Mouse (Mus musculus): Measurements from ENCODE around the gene B4galt1. TPM values are rescaled to one million over a fixed set of nuclear protein-coding genes. Genes with fewer than 3 reads are reported as not detected.
A peak's percentile ranks its signal among the peaks of the same experiment; 100 is the strongest.
"Not testable (repeated sequence)": the region's sequence is repeated elsewhere in the genome, so short reads cannot be mapped to it uniquely, and the experiment has no call there.

Gene B4galt1
- total RNA-seq, 2 experiments from 2014 or later = 45.0 to 78.1 TPM

DNA sequence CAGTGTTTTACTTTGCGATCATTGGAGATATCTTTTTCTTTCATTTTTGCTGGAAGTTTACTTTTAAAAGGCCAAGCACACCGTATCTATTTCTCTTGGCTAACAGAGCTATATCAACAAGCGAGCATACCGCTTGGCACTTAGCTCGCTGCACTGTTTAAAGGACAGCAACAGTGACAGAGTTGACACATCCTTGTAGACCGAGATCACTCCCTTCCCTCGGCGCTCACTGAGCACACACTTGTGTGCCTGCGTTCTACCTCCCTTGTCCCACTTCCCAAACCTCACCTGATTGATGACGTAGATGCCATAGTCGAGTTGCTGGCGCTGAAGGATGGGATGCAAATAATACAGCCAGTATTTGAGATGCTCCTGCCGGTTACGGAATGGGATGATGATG, 30.7 kb downstream of the B4galt1 start:
- no peak for ATAC-seq (replicated peaks; ENCODE audit: poor library complexity, severe bottlenecking)

DNA sequence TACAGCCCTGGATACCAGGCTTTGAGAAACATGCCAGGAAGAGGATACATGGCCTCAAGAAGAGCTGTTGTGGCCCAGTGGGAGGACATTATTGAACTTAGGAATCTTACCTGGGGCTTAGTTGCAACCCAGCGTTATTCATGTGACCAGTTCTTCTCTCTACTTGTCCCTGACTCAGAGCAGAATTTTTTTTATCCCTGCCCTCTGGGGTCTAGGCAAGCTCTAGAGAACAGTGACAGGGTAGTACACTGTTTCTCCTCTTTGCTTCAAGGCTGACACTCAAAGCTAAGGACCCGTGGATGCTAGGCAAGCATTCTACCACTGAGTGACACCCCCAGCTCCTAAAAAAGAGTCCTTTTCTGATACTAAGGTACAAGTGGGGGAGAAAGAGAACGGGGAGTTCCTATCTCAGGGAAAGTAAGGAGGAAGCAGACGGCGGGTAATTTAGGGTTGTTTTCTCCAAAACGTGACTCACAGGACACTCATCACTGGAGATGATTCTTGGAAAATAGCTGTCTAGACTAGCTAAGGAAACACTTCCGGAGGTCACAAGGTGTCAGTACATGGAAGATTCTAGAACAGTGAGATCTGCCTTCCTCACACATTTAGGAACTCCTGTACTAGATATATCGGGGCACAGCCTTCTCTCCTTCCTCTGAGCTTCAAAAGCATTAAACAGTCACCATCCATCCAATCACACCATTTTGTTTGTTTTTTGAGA, 32.3 kb downstream of the B4galt1 start:
- no peak for ATAC-seq (replicated peaks; ENCODE audit: poor library complexity, severe bottlenecking)

- ATAC-seq (replicated peaks; ENCODE audit: poor library complexity, severe bottlenecking) = no peak
Measured at GRCm38 (mm10) chr4:40820903-40821302, 32.9 kb downstream of the B4galt1 start.

DNA sequence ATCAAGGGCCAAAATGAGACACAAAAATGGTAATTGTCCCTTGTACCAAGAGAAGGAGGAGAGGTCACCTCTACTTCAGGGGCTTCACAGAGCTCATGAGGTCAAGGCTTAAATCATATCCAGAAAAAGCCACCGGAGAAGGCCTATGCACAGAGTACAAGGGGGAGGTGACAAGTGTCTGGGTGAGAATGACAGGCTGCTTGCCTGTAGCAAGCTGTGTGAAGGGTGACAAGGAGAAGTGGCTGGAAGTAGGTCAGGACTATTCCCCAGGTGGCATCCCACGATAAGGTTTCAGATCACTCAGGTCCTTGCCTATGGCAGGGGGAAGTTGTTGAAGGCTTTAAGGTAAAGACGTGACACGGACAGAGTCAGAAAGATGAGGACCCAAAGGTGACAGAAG, 33.8 kb downstream of the B4galt1 start:
- no peak for ATAC-seq (replicated peaks; ENCODE audit: poor library complexity, severe bottlenecking)

GRCm38 (mm10) chr4:40819151-40819550, 34.7 kb downstream of the B4galt1 start:
- ATAC-seq (replicated peaks; ENCODE audit: poor library complexity, severe bottlenecking) = no peak

GRCm38 (mm10) chr4:40818421-40818820, 35.4 kb downstream of the B4galt1 start:
- peak; percentile 33 for ATAC-seq (replicated peaks; ENCODE audit: poor library complexity, severe bottlenecking)

DNA sequence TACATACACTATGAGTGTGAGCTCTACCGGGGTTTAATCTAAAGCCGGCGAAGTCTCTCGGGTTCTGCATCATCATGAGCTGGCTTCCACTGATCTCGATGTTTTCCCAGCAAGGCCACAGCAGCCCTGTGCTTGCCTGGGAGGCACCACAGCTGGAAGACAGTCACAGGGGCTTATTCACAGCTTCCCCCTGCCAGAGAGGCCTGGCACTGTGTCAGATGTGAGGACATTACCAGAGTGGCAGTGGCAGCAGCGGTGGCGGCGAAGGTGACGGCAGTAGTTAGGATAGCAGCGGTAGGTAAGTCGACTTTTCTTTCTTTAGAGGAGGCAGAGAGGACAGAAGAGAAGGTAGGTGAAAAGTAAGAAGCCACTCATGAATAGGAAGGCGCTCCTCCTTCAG, 35.9 kb downstream of the B4galt1 start:
- ATAC-seq (replicated peaks; ENCODE audit: poor library complexity, severe bottlenecking) = no peak

- ATAC-seq (replicated peaks; ENCODE audit: poor library complexity, severe bottlenecking) = no peak
Measured at GRCm38 (mm10) chr4:40815775-40816372, 37.9 kb downstream of the B4galt1 start.

- peak; percentile 82 for ATAC-seq (replicated peaks; ENCODE audit: poor library complexity, severe bottlenecking)
Measured at GRCm38 (mm10) chr4:40815120-40815519, 38.7 kb downstream of the B4galt1 start.

DNA sequence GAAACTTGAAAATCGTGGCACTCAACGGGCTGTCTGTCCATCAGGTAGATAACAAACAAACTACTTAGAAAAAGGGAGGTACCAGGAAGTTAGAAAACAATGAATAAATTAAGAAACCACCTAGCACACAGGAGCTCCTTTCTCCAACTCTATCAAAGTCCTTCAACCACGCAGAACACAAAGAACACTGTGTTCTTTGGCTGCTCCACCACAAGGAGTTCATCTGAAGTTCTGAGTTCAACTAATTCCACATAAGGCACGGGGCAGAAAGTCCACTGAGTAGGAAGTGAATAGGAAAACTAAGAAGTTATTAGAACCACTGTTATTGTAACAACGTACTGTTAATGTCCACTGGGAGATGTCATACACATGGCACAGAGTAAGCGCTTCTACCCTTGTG, 39.4 kb downstream of the B4galt1 start:
- ATAC-seq (replicated peaks; ENCODE audit: poor library complexity, severe bottlenecking) = no peak

- ATAC-seq (replicated peaks; ENCODE audit: poor library complexity, severe bottlenecking) = no peak
Measured at GRCm38 (mm10) chr4:40812891-40813290, 40.9 kb downstream of the B4galt1 start.

DNA sequence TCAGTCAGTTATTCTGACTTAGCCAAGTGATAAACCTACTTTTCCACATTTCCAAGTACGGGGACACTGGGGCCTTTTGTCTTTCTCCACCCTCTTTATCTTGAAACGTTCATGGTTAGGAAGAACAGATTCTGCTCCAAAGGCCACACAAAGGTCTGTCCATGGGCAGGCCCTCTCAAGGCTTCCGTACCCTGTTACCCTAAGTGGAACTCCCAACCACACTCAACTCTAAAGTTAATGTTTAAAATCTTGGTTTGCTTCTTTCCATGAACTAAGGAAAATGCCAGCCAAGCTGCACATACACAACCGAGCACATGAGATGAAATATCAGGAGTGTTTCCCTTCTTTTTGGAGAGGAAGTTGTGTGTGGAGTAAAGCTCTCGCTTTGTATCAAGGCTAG, 43.3 kb downstream of the B4galt1 start:
- no peak for ATAC-seq (replicated peaks; ENCODE audit: poor library complexity, severe bottlenecking)

DNA sequence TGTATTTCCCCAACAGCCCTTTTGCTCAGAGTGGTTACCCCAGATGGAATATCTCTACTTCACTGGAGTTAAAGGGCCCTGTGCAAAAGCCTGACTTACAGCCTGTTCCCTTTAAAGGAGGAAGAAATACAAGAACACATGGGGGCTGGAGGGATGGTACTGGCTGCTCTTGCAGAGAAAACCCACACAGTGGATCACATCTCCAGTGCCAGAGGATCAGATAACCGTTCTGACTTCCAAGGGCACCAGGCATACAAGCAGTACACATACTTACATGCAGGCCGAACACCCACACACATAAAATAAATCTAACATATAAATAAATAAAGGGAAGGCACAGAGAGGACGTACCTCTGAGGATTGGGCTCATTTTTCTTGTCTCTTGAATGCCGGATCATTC, 46.4 kb downstream of the B4galt1 start:
- no peak for ATAC-seq (replicated peaks; ENCODE audit: poor library complexity, severe bottlenecking)

DNA sequence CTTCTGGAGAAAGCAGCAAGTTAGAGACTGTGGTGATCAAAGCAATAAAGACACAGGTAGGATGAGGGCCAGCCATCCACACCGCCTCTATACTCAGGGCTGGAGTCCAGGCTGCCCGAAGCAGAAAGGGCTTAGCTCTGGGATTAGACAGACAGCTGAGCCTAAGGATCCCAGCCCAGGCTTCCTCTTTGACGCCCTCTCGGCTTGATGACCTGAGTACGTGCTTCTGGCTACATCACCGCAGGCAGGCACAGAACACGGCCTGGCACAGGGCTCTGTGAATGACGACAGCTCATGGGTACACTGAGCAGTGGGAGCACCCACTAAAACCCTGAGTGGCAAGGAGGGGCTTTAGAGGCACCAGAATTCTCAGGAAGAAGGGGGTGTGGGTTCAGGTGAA, 48.4 kb downstream of the B4galt1 start:
- ATAC-seq (replicated peaks; ENCODE audit: poor library complexity, severe bottlenecking) = no peak

GRCm38 (mm10) chr4:40802787-40803186, 51.0 kb downstream of the B4galt1 start:
- ATAC-seq (replicated peaks; ENCODE audit: poor library complexity, severe bottlenecking) = no peak

- no peak for ATAC-seq (replicated peaks; ENCODE audit: poor library complexity, severe bottlenecking)
Measured at GRCm38 (mm10) chr4:40801908-40802307, 51.9 kb downstream of the B4galt1 start.

- ATAC-seq (replicated peaks; ENCODE audit: poor library complexity, severe bottlenecking) = no peak
Measured at GRCm38 (mm10) chr4:40800873-40801272, 52.9 kb downstream of the B4galt1 start.

- ATAC-seq (replicated peaks; ENCODE audit: poor library complexity, severe bottlenecking) = not testable (repeated sequence)
Measured at GRCm38 (mm10) chr4:40798833-40799555, 54.8 kb downstream of the B4galt1 start.

GRCm38 (mm10) chr4:40795761-40796160, 58.0 kb downstream of the B4galt1 start:
- ATAC-seq (replicated peaks; ENCODE audit: poor library complexity, severe bottlenecking) = no peak

- no peak for ATAC-seq (replicated peaks; ENCODE audit: poor library complexity, severe bottlenecking)
Measured at GRCm38 (mm10) chr4:40794320-40794719, 59.5 kb downstream of the B4galt1 start.

DNA sequence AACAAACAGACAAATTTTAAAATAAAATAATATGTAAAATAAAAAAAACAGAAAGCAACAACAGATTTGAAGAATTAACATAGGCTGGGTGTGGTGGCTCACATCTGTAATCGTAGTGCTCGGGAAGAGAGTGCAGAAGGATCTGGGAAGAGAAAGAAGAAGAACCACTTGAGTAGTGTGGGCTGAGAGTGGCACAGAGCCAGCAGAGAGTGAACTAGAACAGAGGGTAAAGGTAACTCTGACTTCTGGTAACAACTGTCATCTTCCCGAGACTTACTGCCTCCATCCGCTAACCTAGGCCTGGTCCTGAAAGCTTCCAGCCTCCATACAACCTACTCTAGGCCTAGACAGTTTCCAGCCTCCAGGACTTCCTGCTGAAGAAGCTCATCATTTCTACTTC, 62.6 kb downstream of the B4galt1 start:
- no peak for ATAC-seq (replicated peaks; ENCODE audit: poor library complexity, severe bottlenecking)

- no peak for ATAC-seq (replicated peaks; ENCODE audit: poor library complexity, severe bottlenecking)
Measured at GRCm38 (mm10) chr4:40786578-40786977, 67.2 kb downstream of the B4galt1 start.

Measured in granulocyte monocyte progenitor cell, adult 5-6 weeks (primary cell).